Mouse (Mus musculus): ENCODE results near the gene E2f3. TPM values are rescaled to one million over a fixed set of nuclear protein-coding genes. Genes with fewer than 3 reads are reported as not detected.

Gene E2f3
- polyA plus RNA-seq, 1 experiment from 2014 or later: 10.7 TPM

- ATAC-seq (replicated peaks; ENCODE audit: low FRiP score, low TSS enrichment, low read depth): peak; percentile 51
- H3K27me3 ChIP-seq (replicated peaks; ENCODE audit: control insufficient read depth, insufficient read depth, low read length): no peaks in the 10 kb centered on the region
These were observed 1.4 kb downstream of the E2f3 start for GRCm38 (mm10) chr13:29984286-29985100.

GRCm38 (mm10) chr13:29983523-29984191 is 2.2 kb downstream of the E2f3 start:
- peak overlapping the region; percentile 99 for H3K9ac ChIP-seq (ENCODE audit: low read length)
- H3K4me3 ChIP-seq (ENCODE audit: low read depth, low read length): peak overlapping the region; percentile 99
- peak; percentile 79 for DNase-seq (ENCODE audit: low spot score)
- no peaks in the 10 kb centered on the region for H3K27me3 ChIP-seq (replicated peaks; ENCODE audit: control insufficient read depth, insufficient read depth, low read length)
- H3K36me3 ChIP-seq (ENCODE audit: control insufficient read depth, insufficient read depth, low read length): peaks cover 6% of the 10 kb centered on the region; the same call in 1 of the 2 replicates
- peak overlapping the region; percentile 94 for H3K27ac ChIP-seq (ENCODE audit: low read depth)
- under 1% methylated on average over 35 of the region's 35 CpGs for WGBS
- ATAC-seq (replicated peaks; ENCODE audit: low FRiP score, low TSS enrichment, low read depth): no peak
- H3K9me3 ChIP-seq (ENCODE audit: control insufficient read depth, low read length): no peaks in the 10 kb centered on the region
- peak overlapping the region; percentile 65 for H3K4me2 ChIP-seq (ENCODE audit: low read length)
- peaks cover 7% of the 10 kb centered on the region for H3K4me1 ChIP-seq (replicated peaks; ENCODE audit: control insufficient read depth, insufficient read depth, low read length)

More at GRCm38 (mm10) chr13:29984286-29985100, 1.4 kb downstream of the E2f3 start:
- Histone ChIP-seq H3K9ac (ENCODE audit: low read length) (peak overlapping the region; percentile 99), H3K27ac (ENCODE audit: low read depth) (peak overlapping the region; percentile 94), H3K36me3 (ENCODE audit: control insufficient read depth, insufficient read depth, low read length) (no peaks in the 10 kb centered on the region), H3K4me3 (ENCODE audit: low read depth, low read length) (peak overlapping the region; percentile 99), H3K9me3 (ENCODE audit: control insufficient read depth, low read length) (no peaks in the 10 kb centered on the region), H3K4me2 (ENCODE audit: low read length) (peak overlapping the region; percentile 65), H3K4me1 (replicated peaks; ENCODE audit: control insufficient read depth, insufficient read depth, low read length) (peaks cover 7% of the 10 kb centered on the region)
- 1% methylated on average over 35 of the region's 69 CpGs for WGBS
- peak; percentile 84 for DNase-seq (ENCODE audit: low spot score)

DNA sequence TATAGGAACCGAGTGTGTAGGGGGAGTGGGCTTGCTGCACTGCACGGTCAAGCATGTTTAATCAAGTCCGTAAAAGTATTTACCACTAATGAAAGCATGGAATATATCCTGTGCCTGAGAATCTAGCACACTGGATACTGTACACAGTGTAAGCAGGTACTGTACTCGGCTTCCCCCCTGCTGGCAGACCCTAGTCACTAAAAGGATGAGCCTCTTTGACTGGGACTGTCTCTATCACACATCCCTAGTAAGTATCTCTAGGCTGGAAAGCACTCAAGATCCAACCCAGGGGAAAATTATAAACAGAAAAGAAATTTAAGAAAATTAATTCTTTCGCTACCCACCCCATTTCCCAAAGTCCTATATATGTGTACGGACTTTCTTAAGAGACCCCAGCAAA is 2.8 kb downstream of the E2f3 start:
- peaks cover 7% of the 10 kb centered on the region for H3K4me1 ChIP-seq (replicated peaks; ENCODE audit: control insufficient read depth, insufficient read depth, low read length)
- no peaks in the 10 kb centered on the region for H3K27me3 ChIP-seq (replicated peaks; ENCODE audit: control insufficient read depth, insufficient read depth, low read length)
- H3K4me2 ChIP-seq (ENCODE audit: low read length): peak overlapping the region; percentile 65
- peak overlapping the region; percentile 99 for H3K9ac ChIP-seq (ENCODE audit: low read length)
- WGBS: 14% methylated on average over 6 of the region's 6 CpGs
- DNase-seq (ENCODE audit: low spot score) (no peak), ATAC-seq (replicated peaks; ENCODE audit: low FRiP score, low TSS enrichment, low read depth) (no peak)
- H3K4me3 ChIP-seq (ENCODE audit: low read depth, low read length): peak overlapping the region; percentile 99
- no peaks in the 10 kb centered on the region for H3K9me3 ChIP-seq (ENCODE audit: control insufficient read depth, low read length)
- H3K27ac ChIP-seq (ENCODE audit: low read depth): peak overlapping the region; percentile 94
- H3K36me3 ChIP-seq (ENCODE audit: control insufficient read depth, insufficient read depth, low read length): peaks cover 12% of the 10 kb centered on the region; the same call in 1 of the 2 replicates

- WGBS: 52% methylated on average over 3 of the region's 3 CpGs
- H3K4me2 ChIP-seq (ENCODE audit: low read length): peak overlapping the region; percentile 65; the same call in 1 of the 2 replicates
These were observed 3.5 kb downstream of the E2f3 start for GRCm38 (mm10) chr13:29982400-29982799.

GRCm38 (mm10) chr13:29979140-29979564 is 6.7 kb downstream of the E2f3 start:
- Histone ChIP-seq H3K4me3 (ENCODE audit: low read depth, low read length) (no peak overlapping the region), H3K4me1 (replicated peaks; ENCODE audit: control insufficient read depth, insufficient read depth, low read length) (peaks cover 7% of the 10 kb centered on the region), H3K4me2 (ENCODE audit: low read length) (no peak overlapping the region), H3K27me3 (replicated peaks; ENCODE audit: control insufficient read depth, insufficient read depth, low read length) (no peaks in the 10 kb centered on the region), H3K27ac (ENCODE audit: low read depth) (no peak overlapping the region), H3K9ac (ENCODE audit: low read length) (no peak overlapping the region), H3K36me3 (ENCODE audit: control insufficient read depth, insufficient read depth, low read length) (peaks cover 23% of the 10 kb centered on the region), H3K9me3 (ENCODE audit: control insufficient read depth, low read length) (no peaks in the 10 kb centered on the region)
- no peak for ATAC-seq (replicated peaks; ENCODE audit: low FRiP score, low TSS enrichment, low read depth)
- 77% methylated on average over 7 of the region's 7 CpGs for WGBS
- DNase-seq (ENCODE audit: low spot score): no peak

More at GRCm38 (mm10) chr13:29982400-29982799, 3.5 kb downstream of the E2f3 start:
- H3K27ac ChIP-seq (ENCODE audit: low read depth): no peak overlapping the region
- H3K4me1 ChIP-seq (replicated peaks; ENCODE audit: control insufficient read depth, insufficient read depth, low read length): peaks cover 7% of the 10 kb centered on the region
- DNase-seq (ENCODE audit: low spot score) (no peak), ATAC-seq (replicated peaks; ENCODE audit: low FRiP score, low TSS enrichment, low read depth) (no peak)
- H3K9ac ChIP-seq (ENCODE audit: low read length): no peak overlapping the region
- no peaks in the 10 kb centered on the region for H3K27me3 ChIP-seq (replicated peaks; ENCODE audit: control insufficient read depth, insufficient read depth, low read length)
- no peaks in the 10 kb centered on the region for H3K9me3 ChIP-seq (ENCODE audit: control insufficient read depth, low read length)
- H3K36me3 ChIP-seq (ENCODE audit: control insufficient read depth, insufficient read depth, low read length): peaks cover 18% of the 10 kb centered on the region
- no peak overlapping the region for H3K4me3 ChIP-seq (ENCODE audit: low read depth, low read length)

- Histone ChIP-seq H3K4me2 (ENCODE audit: low read length) (no peak overlapping the region), H3K9me3 (ENCODE audit: control insufficient read depth, low read length) (no peaks in the 10 kb centered on the region), H3K9ac (ENCODE audit: low read length) (no peak overlapping the region), H3K36me3 (ENCODE audit: control insufficient read depth, insufficient read depth, low read length) (peaks cover 23% of the 10 kb centered on the region), H3K27ac (ENCODE audit: low read depth) (no peak overlapping the region), H3K4me3 (ENCODE audit: low read depth, low read length) (no peak overlapping the region), H3K4me1 (replicated peaks; ENCODE audit: control insufficient read depth, insufficient read depth, low read length) (peaks cover 4% of the 10 kb centered on the region), H3K27me3 (replicated peaks; ENCODE audit: control insufficient read depth, insufficient read depth, low read length) (no peaks in the 10 kb centered on the region)
- 91% methylated on average over 11 of the region's 11 CpGs for WGBS
- DNase-seq (ENCODE audit: low spot score) (no peak), ATAC-seq (replicated peaks; ENCODE audit: low FRiP score, low TSS enrichment, low read depth) (no peak)
These were observed 8.5 kb downstream of the E2f3 start for GRCm38 (mm10) chr13:29977358-29977757.

GRCm38 (mm10) chr13:29974066-29974465 is 11.8 kb downstream of the E2f3 start:
- H3K27me3 ChIP-seq (replicated peaks; ENCODE audit: control insufficient read depth, insufficient read depth, low read length): no peaks in the 10 kb centered on the region
- no peak overlapping the region for H3K4me3 ChIP-seq (ENCODE audit: low read depth, low read length)
- 90% methylated on average over 5 of the region's 5 CpGs for WGBS
- no peak for ATAC-seq (replicated peaks; ENCODE audit: low FRiP score, low TSS enrichment, low read depth)
- no peak overlapping the region for H3K4me2 ChIP-seq (ENCODE audit: low read length)
- H3K27ac ChIP-seq (ENCODE audit: low read depth): no peak overlapping the region
- peaks cover 21% of the 10 kb centered on the region for H3K36me3 ChIP-seq (ENCODE audit: control insufficient read depth, insufficient read depth, low read length)
- no peak overlapping the region for H3K9ac ChIP-seq (ENCODE audit: low read length)
- no peaks in the 10 kb centered on the region for H3K9me3 ChIP-seq (ENCODE audit: control insufficient read depth, low read length)
- H3K4me1 ChIP-seq (replicated peaks; ENCODE audit: control insufficient read depth, insufficient read depth, low read length): no peaks in the 10 kb centered on the region
- no peak for DNase-seq (ENCODE audit: low spot score)

- WGBS: 96% methylated on average over 6 of the region's 6 CpGs
- peaks cover 16% of the 10 kb centered on the region for H3K36me3 ChIP-seq (ENCODE audit: control insufficient read depth, insufficient read depth, low read length)
These were observed 12.3 kb downstream of the E2f3 start for GRCm38 (mm10) chr13:29973610-29974009.

More at GRCm38 (mm10) chr13:29973610-29974009, 12.3 kb downstream of the E2f3 start:
- DNase-seq (ENCODE audit: low spot score) (no peak), ATAC-seq (replicated peaks; ENCODE audit: low FRiP score, low TSS enrichment, low read depth) (no peak)
- Histone ChIP-seq H3K9me3 (ENCODE audit: control insufficient read depth, low read length) (no peaks in the 10 kb centered on the region), H3K4me2 (ENCODE audit: low read length) (no peak overlapping the region), H3K9ac (ENCODE audit: low read length) (no peak overlapping the region), H3K27ac (ENCODE audit: low read depth) (no peak overlapping the region), H3K4me1 (replicated peaks; ENCODE audit: control insufficient read depth, insufficient read depth, low read length) (no peaks in the 10 kb centered on the region), H3K4me3 (ENCODE audit: low read depth, low read length) (no peak overlapping the region), H3K27me3 (replicated peaks; ENCODE audit: control insufficient read depth, insufficient read depth, low read length) (no peaks in the 10 kb centered on the region)

Measured in intestine, embryonic 14.5 days (tissue).